Mouse (Mus musculus): Measurements from ENCODE around the gene Slc25a29. TPM values are rescaled to one million over a fixed set of nuclear protein-coding genes. Genes with fewer than 3 reads are reported as not detected.

Gene Slc25a29
- polyA plus RNA-seq, 1 experiment: 0.47 TPM

- Histone ChIP-seq H3K4me3 (ENCODE audit: insufficient read depth, low read length) (no peak overlapping the region), H3K27ac (ENCODE audit: insufficient read depth, low read depth, low read length) (no peak overlapping the region), H3K4me1 (ENCODE audit: control insufficient read depth, insufficient read depth, low read length) (peaks cover 10% of the 10 kb centered on the region)
- TF ChIP-seq CTCF (IDR thresholded peaks at IDR 0.05; ENCODE audit: low read depth, low read length) (no peak), POLR2A (IDR thresholded peaks at IDR 0.05; ENCODE audit: borderline replicate concordance, low read depth, low read length) (no peak)
These were observed 48.4 kb downstream of the Slc25a29 start for GRCm38 (mm10) chr12:108787329-108787728.

- no peak overlapping the region for H3K27ac ChIP-seq (ENCODE audit: insufficient read depth, low read depth, low read length)
- peaks cover 6% of the 10 kb centered on the region for H3K4me1 ChIP-seq (ENCODE audit: control insufficient read depth, insufficient read depth, low read length)
- TF ChIP-seq POLR2A (IDR thresholded peaks at IDR 0.05; ENCODE audit: borderline replicate concordance, low read depth, low read length) (no peak), CTCF (IDR thresholded peaks at IDR 0.05; ENCODE audit: low read depth, low read length) (no peak)
- no peak overlapping the region for H3K4me3 ChIP-seq (ENCODE audit: insufficient read depth, low read length)
These were observed 50.5 kb downstream of the Slc25a29 start for GRCm38 (mm10) chr12:108785161-108785560.

- Histone ChIP-seq H3K4me1 (ENCODE audit: control insufficient read depth, insufficient read depth, low read length) (peaks cover 6% of the 10 kb centered on the region), H3K4me3 (ENCODE audit: insufficient read depth, low read length) (no peak overlapping the region), H3K27ac (ENCODE audit: insufficient read depth, low read depth, low read length) (no peak overlapping the region)
- TF ChIP-seq CTCF (IDR thresholded peaks at IDR 0.05; ENCODE audit: low read depth, low read length): no peak
- no peak for TF ChIP-seq POLR2A (IDR thresholded peaks at IDR 0.05; ENCODE audit: borderline replicate concordance, low read depth, low read length)
These were observed 55.4 kb downstream of the Slc25a29 start for GRCm38 (mm10) chr12:108780108-108780877.

Other genes starting within 250 kb of the Slc25a29 start
- not detected in 2 replicates for gene Degs2, start 133.6 kb downstream of the Slc25a29 start, polyA plus RNA-seq (2012; ENCODE audit: insufficient read depth, insufficient read length, missing spikeins)
- 61.0 and 77.7 TPM in 2 replicates for gene Yy1, start 42.9 kb downstream of the Slc25a29 start, polyA plus RNA-seq (2012; ENCODE audit: insufficient read depth, insufficient read length, missing spikeins)
- 0.82 and 1.2 TPM in 2 replicates for gene Slc25a47, start 163 bp upstream of the Slc25a29 start, polyA plus RNA-seq (2012; ENCODE audit: insufficient read depth, insufficient read length, missing spikeins)
- 4.5 and 4.6 TPM in 2 replicates for gene Wdr25, start 57.7 kb upstream of the Slc25a29 start, polyA plus RNA-seq (2012; ENCODE audit: insufficient read depth, insufficient read length, missing spikeins)
- gene Wars, start 58.3 kb upstream of the Slc25a29 start, polyA plus RNA-seq (2012; ENCODE audit: insufficient read depth, insufficient read length, missing spikeins): 20.5 and 24.8 TPM in 2 replicates
- not detected in 2 replicates for gene Begain, start 232.3 kb upstream of the Slc25a29 start, polyA plus RNA-seq (2012; ENCODE audit: insufficient read depth, insufficient read length, missing spikeins)